Mouse (Mus musculus) spleen, adult 2 months (tissue): ENCODE results near the gene Uhrf2. TPM values are rescaled to one million over a fixed set of nuclear protein-coding genes. Genes with fewer than 3 reads are reported as not detected.
"Not testable (repeated sequence)": the region's sequence is repeated elsewhere in the genome, so short reads cannot be mapped to it uniquely, and the experiment has no call there.

Experiments
- DNase-seq, 2 experiments: peaks; one replicate each; pipeline versions ENCODE4 v3.0.0 to v3.0.0-alpha.2; 2012 to 2021; ENCODE audit warnings: low spot score in 2 of 2, low read depth in 1 of 2
- H3K27ac ChIP-seq: fragments of 200-500 bp; 2 replicates; pipeline ENCODE4 v1.5.1; 2012; ENCODE audit warnings: low read length, inconsistent platforms; ENCODE audit not compliant: insufficient read depth
- H3K27me3 ChIP-seq: fragments of 200-500 bp; 2 replicates; pipeline ENCODE4 v1.6.1; 2012; ENCODE audit warnings: mild to moderate bottlenecking, moderate library complexity, low read length, inconsistent platforms; ENCODE audit not compliant: control insufficient read depth, insufficient read depth
- H3K36me3 ChIP-seq: fragments of 200-500 bp; 2 replicates; pipeline ENCODE4 v1.6.1; 2012; ENCODE audit warnings: mild to moderate bottlenecking, low read length, inconsistent platforms; ENCODE audit not compliant: control insufficient read depth, insufficient read depth
- H3K4me1 ChIP-seq: fragments of 200-500 bp; 2 replicates; pipeline ENCODE4 v1.6.1; 2011; ENCODE audit warnings: inconsistent platforms; ENCODE audit not compliant: control insufficient read depth, insufficient read depth, insufficient read length
- H3K4me3 ChIP-seq: fragments of 200-500 bp; 2 replicates; pipeline ENCODE4 v1.5.1; 2011; ENCODE audit warnings: mild to moderate bottlenecking, inconsistent platforms; ENCODE audit not compliant: insufficient read depth, insufficient read length; ENCODE audit errors: extremely low read depth
- CTCF ChIP-seq: fragments of 200-500 bp; IDR thresholded peaks from 2 replicates; pipeline ENCODE4 v1.5.1; 2011; ENCODE audit warnings: mild to moderate bottlenecking, inconsistent platforms; ENCODE audit not compliant: insufficient read depth, insufficient read length, insufficient replicate concordance; ENCODE audit errors: extremely low read depth
- POLR2A ChIP-seq: fragments of 200-500 bp; IDR thresholded peaks from 2 replicates; pipeline ENCODE4 v1.6.1; 2011; ENCODE audit warnings: low read depth, low read length, inconsistent platforms
- WGBS: fragments of 180-500 bp; shearing (Covaris S2); methylation state at CpG from one replicate; pipeline ENCODE4 v1.1.7; 2018; 5-methylcytosine and 5-hydroxymethylcytosine counted together
- polyA plus RNA-seq: library from polyadenylated mRNA; depleted of rRNA; stranded (reverse); fragments of >200 nt; gene quantifications from 2 replicates; pipeline ENCODE4 v1.2.3, GENCODE M21; 2012

Uhrf2 gene
- polyA plus RNA-seq, 1 experiment = 26.2 TPM

- WGBS = 89% methylated on average over 3 of the region's 3 CpGs
- Histone ChIP-seq H3K36me3 (no peaks in the 10 kb centered on the region), H3K4me3 (no peak overlapping the region), H3K27ac (no peak overlapping the region), H3K4me1 (no peaks in the 10 kb centered on the region), H3K27me3 (no peaks in the 10 kb centered on the region)
- no peak for DNase-seq
- TF ChIP-seq CTCF = no peak
- TF ChIP-seq POLR2A = no peak
These were observed 23.9 kb upstream of the Uhrf2 start for GRCm38 (mm10) chr19:30006371-30006770.

- no peak for DNase-seq
- Histone ChIP-seq H3K27me3 (no peaks in the 10 kb centered on the region; the same call in 1 of the 2 replicates), H3K4me1 (no peaks in the 10 kb centered on the region), H3K27ac (no peak overlapping the region), H3K36me3 (no peaks in the 10 kb centered on the region), H3K4me3 (no peak overlapping the region)
- WGBS = 43% methylated on average over 13 of the region's 13 CpGs
- TF ChIP-seq POLR2A = no peak
- TF ChIP-seq CTCF = no peak
These were observed 19.6 kb upstream of the Uhrf2 start for GRCm38 (mm10) chr19:30010520-30011296.

GRCm38 (mm10) chr19:30014331-30014730, 16.0 kb upstream of the Uhrf2 start:
- TF ChIP-seq CTCF (no peak), POLR2A (no peak)

GRCm38 (mm10) chr19:30016156-30016555, 14.2 kb upstream of the Uhrf2 start:
- Histone ChIP-seq H3K4me1 (no peaks in the 10 kb centered on the region), H3K27ac (no peak overlapping the region), H3K27me3 (no peaks in the 10 kb centered on the region; the same call in 1 of the 2 replicates), H3K36me3 (no peaks in the 10 kb centered on the region), H3K4me3 (no peak overlapping the region)
- WGBS = 85% methylated on average over 6 of the region's 6 CpGs
- no peak for TF ChIP-seq POLR2A
- no peak for TF ChIP-seq CTCF
- DNase-seq = no peak

More at GRCm38 (mm10) chr19:30014331-30014730, 16.0 kb upstream of the Uhrf2 start:
- 79% methylated on average over 3 of the region's 3 CpGs for WGBS
- Histone ChIP-seq H3K27ac (no peak overlapping the region), H3K4me3 (no peak overlapping the region), H3K27me3 (no peaks in the 10 kb centered on the region; the same call in 1 of the 2 replicates), H3K36me3 (no peaks in the 10 kb centered on the region), H3K4me1 (no peaks in the 10 kb centered on the region)
- DNase-seq = no peak

GRCm38 (mm10) chr19:30023419-30023818, 6.9 kb upstream of the Uhrf2 start:
- not testable (repeated sequence) for H3K36me3 ChIP-seq, DNase-seq, H3K27ac ChIP-seq, H3K4me1 ChIP-seq, H3K27me3 ChIP-seq, H3K4me3 ChIP-seq
- WGBS = 92% methylated on average over 10 of the region's 10 CpGs

- no peak for TF ChIP-seq POLR2A
- TF ChIP-seq CTCF = no peak
- H3K4me1 ChIP-seq = peaks cover 11% of the 10 kb centered on the region
- H3K4me3 ChIP-seq = no peak overlapping the region
- WGBS = 91% methylated on average over 11 of the region's 11 CpGs
- DNase-seq = no peak
- H3K36me3 ChIP-seq = no peaks in the 10 kb centered on the region
- H3K27ac ChIP-seq = no peak overlapping the region
- H3K27me3 ChIP-seq = no peaks in the 10 kb centered on the region
These were observed 1.2 kb upstream of the Uhrf2 start for GRCm38 (mm10) chr19:30029002-30029710.
